Mouse (Mus musculus) embryonic facial prominence, embryonic 11.5 days (tissue): ENCODE results near the gene Smim10l2a. TPM values are rescaled to one million over a fixed set of nuclear protein-coding genes. Genes with fewer than 3 reads are reported as not detected.
"Not testable (repeated sequence)": the region's sequence is repeated elsewhere in the genome, so short reads cannot be mapped to it uniquely, and the experiment has no call there.

ENCODE experiments used
- ATAC-seq: fragments of 200-750 bp; cut with Nextera tagmentation; replicated peaks from 2 replicates; pipeline ENCODE4 v1.8.0; 2017; ENCODE audit warnings: low read depth; ENCODE audit not compliant: insufficient number of reproducible peaks, low FRiP score, low TSS enrichment
- DNase-seq: peaks from one replicate; pipeline ENCODE4 v3.0.0-alpha.2; 2015; ENCODE audit warnings: low spot score
- H3K27ac ChIP-seq: fragments of 300-500 bp; sonication (generic); replicated peaks from 2 replicates; pipeline ENCODE4 v1.5.1; 2014; ENCODE audit warnings: mild to moderate bottlenecking, low read depth, low read length, control low read depth
- H3K27me3 ChIP-seq: fragments of 300-500 bp; sonication (generic); 2 replicates; pipeline ENCODE4 v1.6.1; 2014; ENCODE audit warnings: mild to moderate bottlenecking, low read length, moderate library complexity, mixed read lengths; ENCODE audit not compliant: control insufficient read depth, insufficient read depth
- H3K36me3 ChIP-seq: fragments of 300-500 bp; sonication (generic); replicated peaks from 2 replicates; pipeline ENCODE4 v1.6.1; 2014; ENCODE audit warnings: low read depth, mild to moderate bottlenecking, low read length, moderate library complexity, mixed read lengths; ENCODE audit not compliant: control insufficient read depth, insufficient read depth
- H3K4me1 ChIP-seq: fragments of 300-500 bp; sonication (generic); 2 replicates; pipeline ENCODE4 v1.6.1; 2014; ENCODE audit warnings: low read length, mixed read lengths; ENCODE audit not compliant: control insufficient read depth, insufficient read depth
- H3K4me2 ChIP-seq: fragments of 300-500 bp; sonication (generic); 2 replicates; pipeline ENCODE4 v1.6.1; 2014; ENCODE audit warnings: low read depth, mild to moderate bottlenecking, control low read depth, low read length, moderate library complexity
- H3K4me3 ChIP-seq: fragments of 300-500 bp; sonication (generic); 2 replicates; pipeline ENCODE4 v1.5.1; 2014; ENCODE audit warnings: low read depth, low read length, control low read depth
- H3K9ac ChIP-seq: fragments of 300-500 bp; sonication (generic); replicated peaks from 2 replicates; pipeline ENCODE4 v1.6.1; 2014; ENCODE audit warnings: mild to moderate bottlenecking, control low read depth, low read length
- H3K9me3 ChIP-seq: fragments of 300-500 bp; sonication (generic); replicated peaks from 2 replicates; pipeline ENCODE4 v1.6.1; 2016; ENCODE audit warnings: mild to moderate bottlenecking, low read length, inconsistent platforms, mixed read lengths; ENCODE audit not compliant: control insufficient read depth
- WGBS: fragments of 180-500 bp; shearing (Covaris S2); extraction: QIAGEN DNeasy Blood & Tissue Kit; methylation state at CpG from one replicate; pipeline ENCODE4 v1.1.7; 2014; 5-methylcytosine and 5-hydroxymethylcytosine counted together
- polyA plus RNA-seq: library from polyadenylated mRNA; unstranded; fragments of >200 nt; fragmentation: Nextera tagmentation; extraction: Ambion mirVana; gene quantifications from 2 replicates; pipeline ENCODE4 v1.2.1, GENCODE M21; 2014

Smim10l2a gene
- 5.9 and 6.5 TPM in 2 replicates for polyA plus RNA-seq

- H3K27me3 ChIP-seq, H3K27ac ChIP-seq, H3K36me3 ChIP-seq, H3K9me3 ChIP-seq, H3K4me1 ChIP-seq: not testable (repeated sequence)
- H3K9ac ChIP-seq = peak within 1 kb of the TSS; percentile 47
- WGBS = 12% methylated on average over 44 of the region's 56 CpGs
- peak within 1 kb of the TSS; percentile 57 for H3K4me2 ChIP-seq
- peak within 1 kb of the TSS; percentile 41 for H3K4me3 ChIP-seq
- DNase-seq (peak; percentile 63), ATAC-seq (peak; percentile 88)
Measured at GRCm38 (mm10) chrX:56374431-56375128, at the start of gene Smim10l2a. Gene Smim10l2a (plus strand): TSS chrX:56374586.

GRCm38 (mm10) chrX:56332046-56332445 is 42.3 kb upstream of the Smim10l2a start:
- Histone ChIP-seq H3K4me1 (no peaks in the 10 kb centered on the region), H3K27ac (no peak overlapping the region), H3K9ac (no peak overlapping the region), H3K27me3 (no peaks in the 10 kb centered on the region), H3K4me3 (no peak overlapping the region), H3K4me2 (no peak overlapping the region), H3K36me3 (no peaks in the 10 kb centered on the region), H3K9me3 (no peaks in the 10 kb centered on the region)
- ATAC-seq (no peak), DNase-seq (no peak)
- WGBS = 56% methylated on average over 3 of the region's 3 CpGs

GRCm38 (mm10) chrX:56340305-56340704 is 34.1 kb upstream of the Smim10l2a start:
- DNase-seq (peak; percentile 60), ATAC-seq (no peak)
- Histone ChIP-seq H3K4me3 (no peak overlapping the region), H3K27ac (no peak overlapping the region), H3K9me3 (no peaks in the 10 kb centered on the region), H3K9ac (no peak overlapping the region), H3K27me3 (no peaks in the 10 kb centered on the region), H3K4me1 (no peaks in the 10 kb centered on the region), H3K36me3 (no peaks in the 10 kb centered on the region), H3K4me2 (no peak overlapping the region)

- no peaks in the 10 kb centered on the region for H3K36me3 ChIP-seq
- no peak overlapping the region for H3K4me3 ChIP-seq
- H3K27ac ChIP-seq = no peak overlapping the region
- no peak overlapping the region for H3K9ac ChIP-seq
- no peak overlapping the region for H3K4me2 ChIP-seq
- ATAC-seq (no peak), DNase-seq (no peak)
- WGBS = 76% methylated on average over 3 of the region's 3 CpGs
- no peaks in the 10 kb centered on the region for H3K27me3 ChIP-seq
- H3K9me3 ChIP-seq = no peaks in the 10 kb centered on the region
- H3K4me1 ChIP-seq = no peaks in the 10 kb centered on the region
Measured at GRCm38 (mm10) chrX:56342921-56343320, 31.5 kb upstream of the Smim10l2a start.

GRCm38 (mm10) chrX:56346176-56346931 is 28.0 kb upstream of the Smim10l2a start, which contains the start of gene Zfp449:
Gene Zfp449 (plus strand): TSS chrX:56346400.
- peak within 1 kb of the TSS; percentile 61 for H3K9ac ChIP-seq
- H3K4me1 ChIP-seq = no peaks in the 10 kb centered on the region
- peak within 1 kb of the TSS; percentile 50 for H3K4me2 ChIP-seq
- DNase-seq (peak; percentile 91), ATAC-seq (peak; percentile 96)
- H3K36me3 ChIP-seq = no peaks in the 10 kb centered on the region
- no peaks in the 10 kb centered on the region for H3K9me3 ChIP-seq
- peak within 1 kb of the TSS; percentile 54 for H3K4me3 ChIP-seq
- H3K27me3 ChIP-seq = no peaks in the 10 kb centered on the region
- H3K27ac ChIP-seq = no peak within 1 kb of the TSS
- 15% methylated on average over 39 of the region's 39 CpGs for WGBS

GRCm38 (mm10) chrX:56346932-56347253 is 27.5 kb upstream of the Smim10l2a start:
- no peaks in the 10 kb centered on the region for H3K4me1 ChIP-seq
- peak overlapping the region; percentile 54 for H3K4me3 ChIP-seq
- peak overlapping the region; percentile 61 for H3K9ac ChIP-seq
- 55% methylated on average over 8 of the region's 8 CpGs for WGBS
- ATAC-seq (no peak), DNase-seq (no peak)
- H3K36me3 ChIP-seq = no peaks in the 10 kb centered on the region
- H3K4me2 ChIP-seq = peak overlapping the region; percentile 50
- no peaks in the 10 kb centered on the region for H3K9me3 ChIP-seq
- no peak overlapping the region for H3K27ac ChIP-seq
- no peaks in the 10 kb centered on the region for H3K27me3 ChIP-seq

GRCm38 (mm10) chrX:56380852-56381251 is 6.5 kb downstream of the Smim10l2a start:
- Histone ChIP-seq H3K4me1 (no peaks in the 10 kb centered on the region), H3K27ac (no peak overlapping the region), H3K4me2 (no peak overlapping the region), H3K27me3 (no peaks in the 10 kb centered on the region), H3K9ac (no peak overlapping the region), H3K4me3 (no peak overlapping the region), H3K36me3 (no peaks in the 10 kb centered on the region), H3K9me3 (no peaks in the 10 kb centered on the region)
- DNase-seq = no peak
- no peak for ATAC-seq
- 77% methylated on average over 2 of the region's 2 CpGs for WGBS

GRCm38 (mm10) chrX:56384142-56384541 is 9.8 kb downstream of the Smim10l2a start:
- H3K27me3 ChIP-seq = no peaks in the 10 kb centered on the region
- DNase-seq (peak; percentile 22), ATAC-seq (no peak)
- H3K4me2 ChIP-seq = no peak overlapping the region
- H3K4me1 ChIP-seq = no peaks in the 10 kb centered on the region
- H3K4me3 ChIP-seq = no peak overlapping the region
- no peak overlapping the region for H3K9ac ChIP-seq
- no peaks in the 10 kb centered on the region for H3K36me3 ChIP-seq
- no peaks in the 10 kb centered on the region for H3K9me3 ChIP-seq
- H3K27ac ChIP-seq = no peak overlapping the region
- WGBS = 72% methylated on average over 2 of the region's 2 CpGs
